Mouse (Mus musculus) liver, postnatal 0 days (tissue): Measurements from ENCODE around the gene Stk35.

Experiments
- CTCF ChIP-seq: sonication (generic); IDR thresholded peaks from 2 replicates; pipeline ENCODE4 v1.5.1; 2016; ENCODE audit warnings: antibody characterized with exemption, low read depth
- EP300 ChIP-seq: IDR thresholded peaks from 2 replicates; pipeline ENCODE4 v1.6.1; 2016; ENCODE audit warnings: antibody characterized with exemption, low read depth, mild to moderate bottlenecking

- no peak for TF ChIP-seq CTCF
- no peak for TF ChIP-seq EP300
Measured at GRCm38 (mm10) chr2:129797709-129798108, 2.6 kb upstream of the Stk35 start.
